Comparison of ENCODE assay signal across 24 mouse cellular contexts in genomic region chr5:93098811-93099210, GRCm38 (mm10). TPM values are rescaled to one million over a fixed set of nuclear protein-coding genes. Genes with fewer than 3 reads are reported as not detected.
DNase-seq lines count a peak whose midpoint lies in the region; ATAC-seq lines count a peak whose summit lies in the region.
"Had no signal": no experiment of that assay in that cellular context is flagged by ENCODE, and none has a peak within 500 bp of the region (broad histone marks: within the 10 kb centered on the region; RNA-seq: fewer than 3 reads in every experiment).

No protein-coding gene starts in this region.

- peak overlapping the region; percentile 29; the same call in 1 of the 2 replicates for H3K4me2 ChIP-seq in heart, embryonic 11.5 days
- H3K4me2 ChIP-seq in heart, embryonic 12.5 days: no peak overlapping the region
- peak overlapping the region; percentile 94 for H3K4me2 ChIP-seq in kidney, embryonic 15.5 days
- 0 out of 2 replicates have a peak overlapping the region, but pooled peaks have one; percentile 3 for H3K4me2 ChIP-seq in intestine, embryonic 16.5 days (ENCODE audit: low read depth, low read length)
- H3K4me2 ChIP-seq: liver, embryonic 11.5 days; lung, embryonic 15.5 days had no signal

- no peak overlapping the region for H3K4me3 ChIP-seq in heart, embryonic 11.5 days (ENCODE audit: low read depth, low read length)
- H3K4me3 ChIP-seq in heart, embryonic 12.5 days: no peak overlapping the region
- H3K4me3 ChIP-seq in kidney, embryonic 15.5 days (replicated peaks): no peak overlapping the region
- H3K4me3 ChIP-seq in intestine, embryonic 16.5 days (ENCODE audit: low read length): no peak overlapping the region
- H3K4me3 ChIP-seq: forebrain, embryonic 10.5 days; hindbrain, embryonic 13.5 days; lung, embryonic 15.5 days had no signal

- no peak overlapping the region for H3K27ac ChIP-seq in heart, embryonic 11.5 days (ENCODE audit: low read depth, low read length)
- no peak overlapping the region for H3K27ac ChIP-seq in heart, embryonic 12.5 days (ENCODE audit: poor library complexity, severe bottlenecking)
- H3K27ac ChIP-seq in kidney, embryonic 15.5 days: peak overlapping the region; percentile 57; the same call in 1 of the 2 replicates
- H3K27ac ChIP-seq in intestine, embryonic 16.5 days (ENCODE audit: low read length): no peak overlapping the region
- H3K27ac ChIP-seq: forebrain, embryonic 10.5 days; hindbrain, embryonic 13.5 days; lung, embryonic 15.5 days had no signal

- H3K36me3 ChIP-seq in heart, embryonic 11.5 days (ENCODE audit: control insufficient read depth, insufficient read depth, low read length): no peaks in the 10 kb centered on the region
- H3K36me3 ChIP-seq in heart, embryonic 12.5 days: peaks cover 4% of the 10 kb centered on the region; the same call in 1 of the 2 replicates
- no peaks in the 10 kb centered on the region for H3K36me3 ChIP-seq in kidney, embryonic 15.5 days
- H3K36me3 ChIP-seq in intestine, embryonic 16.5 days (ENCODE audit: control insufficient read depth, insufficient read depth, low read length): no peaks in the 10 kb centered on the region
- H3K36me3 ChIP-seq: hindbrain, embryonic 13.5 days; lung, embryonic 15.5 days had no signal

- no peaks in the 10 kb centered on the region for H3K9me3 ChIP-seq in heart, embryonic 11.5 days (replicated peaks; ENCODE audit: control insufficient read depth, low read length)
- H3K9me3 ChIP-seq in heart, embryonic 12.5 days (replicated peaks): no peaks in the 10 kb centered on the region
- no peaks in the 10 kb centered on the region for H3K9me3 ChIP-seq in kidney, embryonic 15.5 days (replicated peaks)
- no peaks in the 10 kb centered on the region for H3K9me3 ChIP-seq in intestine, embryonic 16.5 days (ENCODE audit: control insufficient read depth, low read length)
- H3K9me3 ChIP-seq: hindbrain, embryonic 13.5 days; lung, embryonic 15.5 days had no signal

- ATAC-seq in heart, embryonic 11.5 days (replicated peaks; ENCODE audit: insufficient number of reproducible peaks, low FRiP score, low TSS enrichment): no peak
- ATAC-seq in heart, embryonic 12.5 days (ENCODE audit: insufficient number of reproducible peaks, low FRiP score): no peak
- ATAC-seq in kidney, embryonic 15.5 days (replicated peaks; ENCODE audit: low FRiP score): no peak
- no peak for ATAC-seq in intestine, embryonic 16.5 days
- ATAC-seq: forebrain, postnatal 0 days had no signal

- 60% methylated on average over 14 of the region's 14 CpGs for WGBS in heart, embryonic 11.5 days (ENCODE audit: insufficient replicate concordance)
- WGBS in heart, embryonic 12.5 days: 47% methylated on average over 14 of the region's 14 CpGs
- 50% methylated on average over 14 of the region's 14 CpGs for WGBS in kidney, embryonic 15.5 days
- 56% methylated on average over 14 of the region's 14 CpGs for WGBS in intestine, embryonic 16.5 days

- peaks cover 33% of the 10 kb centered on the region for H3K4me1 ChIP-seq in heart, embryonic 11.5 days (ENCODE audit: control insufficient read depth, insufficient read depth, low read length)
- peaks cover 64% of the 10 kb centered on the region for H3K4me1 ChIP-seq in heart, embryonic 12.5 days (replicated peaks)
- peaks cover 85% of the 10 kb centered on the region for H3K4me1 ChIP-seq in kidney, embryonic 15.5 days
- peaks cover 43% of the 10 kb centered on the region for H3K4me1 ChIP-seq in intestine, embryonic 16.5 days (ENCODE audit: control insufficient read depth, insufficient read depth, low read length)

- DNase-seq in kidney, adult 18-20 months: no peak
- peak; percentile 39 for DNase-seq in lung, postnatal 14 days
- DNase-seq in layer of hippocampus, adult 18-20 months (ENCODE audit: low spot score in 2 of 2): no peak
- DNase-seq: adrenal gland, postnatal 25 days; cerebellum, adult 11 months; forebrain, postnatal 0 days; kidney, adult 2 months; kidney, postnatal 4 days; right cerebral cortex, postnatal 14 days; spleen, adult 18-20 months; thymus, adult 18-20 months; thymus, postnatal 4 days had no signal

- no peak overlapping the region for H3K9ac ChIP-seq in heart, embryonic 11.5 days (ENCODE audit: low read depth, low read length)
- no peak overlapping the region for H3K9ac ChIP-seq in heart, embryonic 12.5 days
- peak overlapping the region; percentile 18; the same call in 1 of the 2 replicates for H3K9ac ChIP-seq in kidney, embryonic 15.5 days
- no peak overlapping the region for H3K9ac ChIP-seq in intestine, embryonic 16.5 days (ENCODE audit: low read depth, low read length)
- H3K9ac ChIP-seq: forebrain, postnatal 0 days; lung, embryonic 15.5 days had no signal

- H3K27me3 ChIP-seq in heart, embryonic 11.5 days (ENCODE audit: control insufficient read depth, insufficient read depth, low read length): no peaks in the 10 kb centered on the region
- no peaks in the 10 kb centered on the region for H3K27me3 ChIP-seq in heart, embryonic 12.5 days (replicated peaks)
- no peaks in the 10 kb centered on the region for H3K27me3 ChIP-seq in kidney, embryonic 15.5 days
- no peaks in the 10 kb centered on the region for H3K27me3 ChIP-seq in intestine, embryonic 16.5 days (replicated peaks; ENCODE audit: control insufficient read depth, insufficient read depth, low read length)
- H3K27me3 ChIP-seq: CH12.LX; hindbrain, embryonic 13.5 days; lung, embryonic 15.5 days had no signal

RNA-seq across cellular contexts. Expression of gene Sept11, which starts 5.6 kb away (rescaled TPM):
- 96.6 and 97.3 TPM in 2 replicates for polyA plus RNA-seq in heart, embryonic 11.5 days (2014; fragmentation: Nextera tagmentation; extraction: Ambion mirVana)
- polyA plus RNA-seq in heart, embryonic 12.5 days (2016; fragmentation: Nextera tagmentation; extraction: Ambion mirVana): 115 and 123 TPM in 2 replicates
- polyA plus RNA-seq in kidney, embryonic 15.5 days (2015; fragmentation: Nextera tagmentation; extraction: Ambion mirVana): 221 and 222 TPM in 2 replicates
- polyA plus RNA-seq in intestine, embryonic 16.5 days (2015; fragmentation: Nextera tagmentation; extraction: Ambion mirVana): 115 and 116 TPM in 2 replicates
- total RNA-seq in layer of hippocampus, adult 18-20 months (2021): 10 to 100 TPM; 99.0 to 99.4 TPM

RNA-seq across cellular contexts. Expression of gene Sowahb, which starts 54.0 kb away (rescaled TPM):
- polyA plus RNA-seq in heart, embryonic 11.5 days (2014; fragmentation: Nextera tagmentation; extraction: Ambion mirVana): 0.13 and 0.15 TPM in 2 replicates
- 0.12 and 0.23 TPM in 2 replicates for polyA plus RNA-seq in heart, embryonic 12.5 days (2016; fragmentation: Nextera tagmentation; extraction: Ambion mirVana)
- 1.4 and 1.5 TPM in 2 replicates for polyA plus RNA-seq in kidney, embryonic 15.5 days (2015; fragmentation: Nextera tagmentation; extraction: Ambion mirVana)
- polyA plus RNA-seq in intestine, embryonic 16.5 days (2015; fragmentation: Nextera tagmentation; extraction: Ambion mirVana): 5.2 and 7.6 TPM in 2 replicates
- 1 to 10 TPM; 2.8 to 3.8 TPM for total RNA-seq in layer of hippocampus, adult 18-20 months (2021)
- total RNA-seq: adrenal gland, postnatal 25 days; CH12.LX; megakaryocyte-erythroid progenitor cell, adult 5-6 weeks; MEL had no signal
- polyA plus RNA-seq: hindbrain, embryonic 13.5 days; midbrain, postnatal 0 days had no signal
